Mouse (Mus musculus) embryonic facial prominence, embryonic 12.5 days (tissue): ENCODE measurements around the gene Cerk. TPM values are rescaled to one million over a fixed set of nuclear protein-coding genes. Genes with fewer than 3 reads are reported as not detected.

Source experiments
- ATAC-seq: fragments of 200-750 bp; cut with Nextera tagmentation; 2 replicates; pipeline ENCODE4 v1.8.0; 2017; ENCODE audit not compliant: insufficient number of reproducible peaks, insufficient read depth, low FRiP score, low TSS enrichment
- H3K27ac ChIP-seq: fragments of 300-500 bp; sonication (generic); 2 replicates; pipeline ENCODE4 v1.5.1; 2016; ENCODE audit warnings: mild to moderate bottlenecking
- H3K27me3 ChIP-seq: fragments of 300-500 bp; sonication (generic); 2 replicates; pipeline ENCODE4 v1.6.1; 2016; ENCODE audit warnings: mild to moderate bottlenecking, moderate library complexity
- H3K36me3 ChIP-seq: fragments of 300-500 bp; sonication (generic); 2 replicates; pipeline ENCODE4 v1.6.1; 2016; ENCODE audit warnings: mild to moderate bottlenecking
- H3K4me1 ChIP-seq: fragments of 300-500 bp; sonication (generic); 2 replicates; pipeline ENCODE4 v1.6.1; 2016
- H3K4me2 ChIP-seq: fragments of 300-500 bp; sonication (generic); replicated peaks from 2 replicates; pipeline ENCODE4 v1.6.1; 2016; ENCODE audit warnings: mild to moderate bottlenecking, moderate library complexity
- H3K4me3 ChIP-seq: fragments of 300-500 bp; sonication (generic); 2 replicates; pipeline ENCODE4 v1.5.1; 2016; ENCODE audit warnings: mild to moderate bottlenecking
- H3K9ac ChIP-seq: fragments of 300-500 bp; sonication (generic); 2 replicates; pipeline ENCODE4 v1.6.1; 2016; ENCODE audit warnings: mild to moderate bottlenecking, moderate library complexity
- H3K9me3 ChIP-seq: fragments of 300-500 bp; sonication (generic); 2 replicates; pipeline ENCODE4 v1.6.1; 2016; ENCODE audit warnings: mild to moderate bottlenecking, moderate library complexity
- WGBS: fragments of 180-500 bp; shearing (Covaris S2); methylation state at CpG from one replicate; pipeline ENCODE4 v1.1.7; 2016; 5-methylcytosine and 5-hydroxymethylcytosine counted together
- polyA plus RNA-seq: library from polyadenylated mRNA; unstranded; fragments of >200 nt; fragmentation: Nextera tagmentation; extraction: Ambion mirVana; gene quantifications from 2 replicates; pipeline ENCODE4 v1.2.1, GENCODE M21; 2016

Cerk gene
- polyA plus RNA-seq, 1 experiment from 2014 or later = 20.5 TPM

GRCm38 (mm10) chr15:86091201-86091997 lies 94.5 kb downstream of the Cerk start:
- Histone ChIP-seq H3K27me3 (0 out of 2 replicates have a peak, but pooled peaks cover 3% of the 10 kb centered on the region), H3K4me3 (no peak overlapping the region), H3K9ac (no peak overlapping the region), H3K9me3 (no peaks in the 10 kb centered on the region), H3K36me3 (peaks cover 13% of the 10 kb centered on the region), H3K27ac (no peak overlapping the region), H3K4me1 (peaks cover 12% of the 10 kb centered on the region), H3K4me2 (no peak overlapping the region)
- WGBS = 93% methylated on average over 23 of the region's 23 CpGs
- no peak for ATAC-seq

GRCm38 (mm10) chr15:86090578-86090977 lies 95.4 kb downstream of the Cerk start:
- WGBS = 91% methylated on average over 8 of the region's 8 CpGs
- 0 out of 2 replicates have a peak, but pooled peaks cover 3% of the 10 kb centered on the region for H3K27me3 ChIP-seq
- peak overlapping the region; percentile 37; the same call in 1 of the 2 replicates for H3K27ac ChIP-seq
- H3K4me3 ChIP-seq = no peak overlapping the region
- H3K9ac ChIP-seq = no peak overlapping the region
- no peak overlapping the region for H3K4me2 ChIP-seq
- H3K36me3 ChIP-seq = peaks cover 9% of the 10 kb centered on the region
- peaks cover 20% of the 10 kb centered on the region for H3K4me1 ChIP-seq
- no peaks in the 10 kb centered on the region for H3K9me3 ChIP-seq
- no peak for ATAC-seq

- 37% methylated on average over 11 of the region's 11 CpGs for WGBS
- 0 out of 2 replicates have a peak, but pooled peaks cover 3% of the 10 kb centered on the region for H3K27me3 ChIP-seq
- peaks cover 25% of the 10 kb centered on the region for H3K4me1 ChIP-seq
- no peaks in the 10 kb centered on the region for H3K9me3 ChIP-seq
- H3K4me2 ChIP-seq = no peak overlapping the region
- no peak overlapping the region for H3K4me3 ChIP-seq
- H3K9ac ChIP-seq = no peak overlapping the region
- peak overlapping the region; percentile 37; the same call in 1 of the 2 replicates for H3K27ac ChIP-seq
- no peak for ATAC-seq
- peaks cover 9% of the 10 kb centered on the region for H3K36me3 ChIP-seq
Measured at GRCm38 (mm10) chr15:86089991-86090529, 95.9 kb downstream of the Cerk start.

Other genes starting within 250 kb of the Cerk start
- gene Celsr1, start 152.4 kb downstream of the Cerk start, polyA plus RNA-seq = 2.4 and 2.5 TPM in 2 replicates
- 19.4 and 19.6 TPM in 2 replicates for gene Gramd4, start 128.4 kb downstream of the Cerk start, polyA plus RNA-seq
- 11.7 and 13.0 TPM in 2 replicates for gene Tbc1d22a, start 28.3 kb upstream of the Cerk start, polyA plus RNA-seq